Mouse (Mus musculus): Measurements from ENCODE around the gene Snd1.

The Snd1 gene

GRCm38 (mm10) chr6:28932328-28932937, 457.5 kb downstream of the Snd1 start:
- no peak for DNase-seq (ENCODE audit: low read depth in 2 of 2, low spot score in 2 of 2)

- DNase-seq (ENCODE audit: low read depth in 2 of 2, low spot score in 2 of 2): no peak
Observed at GRCm38 (mm10) chr6:28935736-28936135, 460.8 kb downstream of the Snd1 start.

GRCm38 (mm10) chr6:28947254-28947653, 472.3 kb downstream of the Snd1 start:
- no peak for DNase-seq (ENCODE audit: low read depth in 2 of 2, low spot score in 2 of 2)

- peak; percentile 55 to 61 for DNase-seq (ENCODE audit: low read depth in 2 of 2, low spot score in 2 of 2)
Observed at GRCm38 (mm10) chr6:28949269-28949668, 474.3 kb downstream of the Snd1 start.

- DNase-seq (ENCODE audit: low read depth in 2 of 2, low spot score in 2 of 2): no peak
Observed at GRCm38 (mm10) chr6:28955581-28955980, 480.6 kb downstream of the Snd1 start.

GRCm38 (mm10) chr6:28957486-28957885, 482.5 kb downstream of the Snd1 start:
- no peak for DNase-seq (ENCODE audit: low read depth in 2 of 2, low spot score in 2 of 2)

GRCm38 (mm10) chr6:28963178-28963577, 488.2 kb downstream of the Snd1 start:
- no peak for DNase-seq (ENCODE audit: low read depth in 2 of 2, low spot score in 2 of 2)

- no peak for DNase-seq (ENCODE audit: low read depth in 2 of 2, low spot score in 2 of 2)
Observed at GRCm38 (mm10) chr6:28965264-28965663, 490.3 kb downstream of the Snd1 start.

GRCm38 (mm10) chr6:28969615-28970014, 494.7 kb downstream of the Snd1 start:
- no peak for DNase-seq (ENCODE audit: low read depth in 2 of 2, low spot score in 2 of 2)

- no peak for DNase-seq (ENCODE audit: low read depth in 2 of 2, low spot score in 2 of 2)
Observed at GRCm38 (mm10) chr6:28970711-28971110, 495.8 kb downstream of the Snd1 start.

- no peak for DNase-seq (ENCODE audit: low read depth in 2 of 2, low spot score in 2 of 2)
Observed at GRCm38 (mm10) chr6:28974498-28974897, 499.6 kb downstream of the Snd1 start.

GRCm38 (mm10) chr6:28975106-28975505, 500.2 kb downstream of the Snd1 start:
- DNase-seq (ENCODE audit: low read depth in 2 of 2, low spot score in 2 of 2): no peak

GRCm38 (mm10) chr6:28978031-28978430, 503.1 kb downstream of the Snd1 start:
- DNase-seq (ENCODE audit: low read depth in 2 of 2, low spot score in 2 of 2): no peak

GRCm38 (mm10) chr6:28978881-28979280, 503.9 kb downstream of the Snd1 start:
- DNase-seq (ENCODE audit: low read depth in 2 of 2, low spot score in 2 of 2): no peak

GRCm38 (mm10) chr6:28979586-28979985, 504.6 kb downstream of the Snd1 start:
- no peak for DNase-seq (ENCODE audit: low read depth in 2 of 2, low spot score in 2 of 2)

GRCm38 (mm10) chr6:28980219-28980618, 505.3 kb downstream of the Snd1 start:
- DNase-seq (ENCODE audit: low read depth in 2 of 2, low spot score in 2 of 2): no peak

- DNase-seq (ENCODE audit: low read depth in 2 of 2, low spot score in 2 of 2): no peak
Observed at GRCm38 (mm10) chr6:28980750-28981584, 506.0 kb downstream of the Snd1 start.

- no peak for DNase-seq (ENCODE audit: low read depth in 2 of 2, low spot score in 2 of 2)
Observed at GRCm38 (mm10) chr6:28981585-28981948, 506.6 kb downstream of the Snd1 start.

GRCm38 (mm10) chr6:28981966-28982701, 507.2 kb downstream of the Snd1 start:
- no peak for DNase-seq (ENCODE audit: low read depth in 2 of 2, low spot score in 2 of 2)

GRCm38 (mm10) chr6:28982817-28983216, 507.9 kb downstream of the Snd1 start:
- DNase-seq (ENCODE audit: low read depth in 2 of 2, low spot score in 2 of 2): no peak
